Mouse (Mus musculus) forebrain, embryonic 11.5 days (tissue): ENCODE data around the gene Mad2l1. TPM values are rescaled to one million over a fixed set of nuclear protein-coding genes. Genes with fewer than 3 reads are reported as not detected.

Experiments used
- ATAC-seq: fragments of 200-750 bp; cut with Nextera tagmentation; replicated peaks from 2 replicates; pipeline ENCODE4 v1.8.0; 2017; ENCODE audit warnings: moderate TSS enrichment; ENCODE audit not compliant: low FRiP score
- DNase-seq: peaks from one replicate; pipeline ENCODE4 v3.0.0-alpha.2; 2017; ENCODE audit warnings: low spot score
- H3K27ac ChIP-seq: fragments of 300-500 bp; sonication (generic); 2 replicates; pipeline ENCODE4 v1.5.1; 2014; ENCODE audit warnings: low read depth, low read length
- H3K27me3 ChIP-seq: fragments of 300-500 bp; sonication (generic); 2 replicates; pipeline ENCODE4 v1.6.1; 2014; ENCODE audit warnings: mild to moderate bottlenecking, low read length, mixed read lengths; ENCODE audit not compliant: control insufficient read depth, insufficient read depth
- H3K36me3 ChIP-seq: fragments of 300-500 bp; sonication (generic); 2 replicates; pipeline ENCODE4 v1.6.1; 2014; ENCODE audit warnings: mild to moderate bottlenecking, low read length, moderate library complexity, mixed read lengths; ENCODE audit not compliant: control insufficient read depth, insufficient read depth
- H3K4me1 ChIP-seq: fragments of 300-500 bp; sonication (generic); replicated peaks from 2 replicates; pipeline ENCODE4 v1.6.1; 2014; ENCODE audit warnings: low read length, mixed read lengths; ENCODE audit not compliant: control insufficient read depth, insufficient read depth
- H3K4me2 ChIP-seq: fragments of 300-500 bp; sonication (generic); 2 replicates; pipeline ENCODE4 v1.6.1; 2014; ENCODE audit warnings: low read depth, mild to moderate bottlenecking, low read length, moderate library complexity, mixed read lengths; ENCODE audit not compliant: severe bottlenecking
- H3K4me3 ChIP-seq: fragments of 300-500 bp; sonication (generic); 2 replicates; pipeline ENCODE4 v1.5.1; 2014; ENCODE audit warnings: low read depth, low read length
- H3K9ac ChIP-seq: fragments of 300-500 bp; sonication (generic); 2 replicates; pipeline ENCODE4 v1.6.1; 2014; ENCODE audit warnings: low read length
- H3K9me3 ChIP-seq: fragments of 300-500 bp; sonication (generic); 2 replicates; pipeline ENCODE4 v1.6.1; 2016; ENCODE audit warnings: low read length, mixed read lengths; ENCODE audit not compliant: control insufficient read depth
- WGBS: fragments of 180-500 bp; shearing (Covaris S2); extraction: QIAGEN DNeasy Blood & Tissue Kit; methylation state at CpG from one replicate; pipeline ENCODE4 v1.1.7; 2014; 5-methylcytosine and 5-hydroxymethylcytosine counted together
- polyA plus RNA-seq: library from polyadenylated mRNA; unstranded; fragments of >200 nt; fragmentation: Nextera tagmentation; extraction: Ambion mirVana; gene quantifications from 2 replicates; pipeline ENCODE4 v1.2.1, GENCODE M21; 2014

Gene Mad2l1
- 116 and 131 TPM in 2 replicates for polyA plus RNA-seq

DNA sequence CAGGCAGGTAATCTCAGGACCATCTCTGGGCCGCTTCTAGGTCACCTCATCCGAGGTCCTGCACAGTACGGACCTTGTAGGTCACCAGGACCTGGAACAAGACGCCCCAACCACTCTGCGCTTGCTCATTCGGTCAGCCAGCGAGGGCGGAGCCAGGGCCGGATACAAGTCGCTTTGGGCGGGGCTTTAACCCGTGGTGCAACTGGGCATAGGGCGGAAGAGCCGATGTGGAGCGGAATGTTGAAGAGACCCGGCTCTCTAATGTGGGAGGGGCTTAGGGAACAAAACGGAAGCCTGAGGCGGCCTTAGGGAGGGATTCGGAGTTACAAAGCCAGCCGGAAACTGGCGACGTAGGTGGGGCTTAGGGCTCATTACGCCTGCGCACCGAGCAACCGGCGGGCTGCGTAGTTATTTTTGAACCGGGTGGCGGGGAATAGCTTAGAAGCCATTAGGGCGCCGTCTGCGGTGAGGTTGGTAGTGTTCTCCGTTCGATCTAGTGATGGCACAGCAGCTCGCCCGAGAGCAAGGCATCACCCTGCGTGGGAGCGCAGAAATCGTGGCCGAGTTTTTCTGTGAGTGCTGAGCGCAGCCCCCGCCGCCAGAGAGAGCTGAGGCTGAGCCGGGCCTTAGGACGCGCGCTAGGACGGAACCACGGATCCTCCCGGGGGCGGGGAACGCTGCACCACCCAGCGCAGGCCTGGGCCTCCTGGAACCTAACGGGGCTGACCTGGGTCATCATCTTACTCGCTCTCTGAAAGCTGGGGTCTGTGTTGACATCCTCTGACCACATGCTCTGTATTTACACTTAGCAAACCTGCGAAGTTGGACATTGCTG, at the start of gene Mad2l1:
Mad2l1 (plus strand) TSS at position 363 of the 835 bp plus-strand sequence.
- H3K36me3 ChIP-seq = peaks cover 5% of the 10 kb centered on the region; the same call in 1 of the 2 replicates
- DNase-seq (peak; percentile 95), ATAC-seq (peak; percentile 99)
- H3K27me3 ChIP-seq = no peaks in the 10 kb centered on the region
- WGBS = under 1% methylated on average over 57 of the region's 57 CpGs
- peak within 1 kb of the TSS; percentile 79 for H3K9ac ChIP-seq
- peak within 1 kb of the TSS; percentile 70 for H3K4me3 ChIP-seq
- peak within 1 kb of the TSS; percentile 66 for H3K27ac ChIP-seq
- no peaks in the 10 kb centered on the region for H3K9me3 ChIP-seq
- H3K4me2 ChIP-seq = peak within 1 kb of the TSS; percentile 70
- H3K4me1 ChIP-seq = peaks cover 7% of the 10 kb centered on the region; the same call in 1 of the 2 replicates

DNA sequence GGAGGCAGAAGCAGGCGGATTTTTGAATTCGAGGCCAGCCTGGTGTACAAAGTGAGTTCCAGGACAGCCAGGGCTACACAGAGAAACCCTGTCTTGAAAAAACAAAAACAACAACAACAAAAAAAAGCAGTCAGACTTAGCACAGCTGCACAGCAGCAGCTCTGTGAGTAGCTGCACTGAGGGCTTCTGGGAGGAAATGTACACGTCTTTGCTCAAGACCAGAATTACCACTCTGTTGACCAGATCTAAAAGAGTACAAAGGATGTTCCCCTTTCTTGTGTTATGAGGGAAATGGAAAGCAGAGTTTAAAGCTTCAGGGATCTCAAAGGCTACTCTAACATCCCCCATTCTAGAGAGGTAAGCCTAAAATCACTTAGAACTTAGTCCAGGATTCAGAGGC, 41.5 kb upstream of the Mad2l1 start:
- H3K4me3 ChIP-seq = no peak overlapping the region
- H3K9me3 ChIP-seq = no peaks in the 10 kb centered on the region
- no peaks in the 10 kb centered on the region for H3K4me1 ChIP-seq
- WGBS = 83% methylated on average over 3 of the region's 3 CpGs
- ATAC-seq (no peak), DNase-seq (no peak)
- H3K4me2 ChIP-seq = no peak overlapping the region
- H3K36me3 ChIP-seq = no peaks in the 10 kb centered on the region
- H3K27ac ChIP-seq = no peak overlapping the region
- no peaks in the 10 kb centered on the region for H3K27me3 ChIP-seq
- no peak overlapping the region for H3K9ac ChIP-seq

DNA sequence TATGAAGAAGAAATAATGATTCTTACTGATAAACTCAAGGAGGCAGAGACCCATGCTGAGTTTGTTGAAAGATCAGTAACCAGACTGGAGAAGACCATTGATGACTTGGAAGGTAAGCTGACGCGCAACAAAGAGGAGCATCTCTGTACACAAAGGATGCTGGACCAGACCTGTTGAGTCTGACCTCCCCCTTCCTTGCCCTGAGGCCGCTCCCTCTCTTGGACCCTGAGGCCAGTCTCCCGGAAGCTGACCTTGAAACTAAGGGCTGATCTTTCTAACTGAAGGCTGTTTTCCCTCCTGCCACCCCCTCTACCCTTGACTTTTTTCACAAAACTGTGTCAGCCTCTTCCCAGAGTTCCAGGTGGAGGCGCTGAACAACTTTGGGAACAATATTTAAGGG, 18.8 kb upstream of the Mad2l1 start:
- no peaks in the 10 kb centered on the region for H3K36me3 ChIP-seq
- H3K27me3 ChIP-seq = no peaks in the 10 kb centered on the region
- ATAC-seq (no peak), DNase-seq (no peak)
- H3K9ac ChIP-seq = no peak overlapping the region
- H3K27ac ChIP-seq = no peak overlapping the region
- no peaks in the 10 kb centered on the region for H3K4me1 ChIP-seq
- H3K9me3 ChIP-seq = no peaks in the 10 kb centered on the region
- H3K4me3 ChIP-seq = no peak overlapping the region
- no peak overlapping the region for H3K4me2 ChIP-seq
- WGBS = 93% methylated on average over 5 of the region's 5 CpGs

DNA sequence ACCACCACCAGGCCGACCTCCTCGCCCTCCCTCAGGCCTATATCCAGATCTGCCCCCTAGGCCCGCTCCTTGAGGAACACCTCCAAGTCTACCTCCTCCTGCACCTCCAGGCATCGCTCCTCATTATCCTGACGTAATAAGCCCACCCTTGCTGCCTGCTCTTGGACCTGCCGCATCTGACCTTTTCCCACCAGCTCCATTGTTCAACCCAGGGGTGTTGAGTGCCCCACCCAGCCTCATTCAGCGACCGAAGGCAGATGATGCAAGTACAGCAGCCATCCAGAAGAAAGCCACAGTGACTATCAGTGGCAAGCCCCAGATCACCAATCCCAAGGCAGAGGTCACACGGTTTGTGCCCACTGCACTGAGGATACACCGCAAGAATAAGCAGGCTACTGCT, 6.8 kb upstream of the Mad2l1 start:
- no peak overlapping the region for H3K9ac ChIP-seq
- 96% methylated on average over 10 of the region's 10 CpGs for WGBS
- H3K9me3 ChIP-seq = no peaks in the 10 kb centered on the region
- H3K27me3 ChIP-seq = no peaks in the 10 kb centered on the region
- H3K4me1 ChIP-seq = no peaks in the 10 kb centered on the region
- no peaks in the 10 kb centered on the region for H3K36me3 ChIP-seq
- H3K4me3 ChIP-seq = no peak overlapping the region
- no peak for DNase-seq
- no peak overlapping the region for H3K4me2 ChIP-seq
- no peak overlapping the region for H3K27ac ChIP-seq
- ATAC-seq = no peak

DNA sequence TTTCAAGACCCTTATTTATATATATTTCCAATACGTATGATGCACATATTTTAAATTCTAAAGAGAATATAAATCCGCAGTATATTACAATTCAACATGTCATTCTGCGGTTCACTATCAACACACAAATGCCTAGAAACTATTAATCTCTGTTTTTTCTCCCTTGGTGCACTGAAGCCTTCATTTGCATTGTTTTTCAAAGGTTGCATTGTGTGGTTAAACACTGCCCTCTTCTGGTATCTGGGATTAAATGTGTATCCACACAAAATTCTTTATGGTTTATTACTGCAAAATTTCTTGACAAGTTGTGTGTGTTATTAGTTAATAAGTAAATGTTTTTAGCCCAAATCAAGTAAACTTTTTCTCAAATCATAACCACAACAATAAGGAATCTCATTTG, 1.9 kb upstream of the Mad2l1 start:
- WGBS = 40% methylated on average over 3 of the region's 3 CpGs
- Histone ChIP-seq H3K4me1 (peaks cover 7% of the 10 kb centered on the region; the same call in 1 of the 2 replicates), H3K4me2 (no peak overlapping the region), H3K27me3 (no peaks in the 10 kb centered on the region), H3K36me3 (no peaks in the 10 kb centered on the region), H3K27ac (no peak overlapping the region), H3K9me3 (no peaks in the 10 kb centered on the region), H3K9ac (no peak overlapping the region), H3K4me3 (no peak overlapping the region)
- DNase-seq (no peak), ATAC-seq (no peak)

DNA sequence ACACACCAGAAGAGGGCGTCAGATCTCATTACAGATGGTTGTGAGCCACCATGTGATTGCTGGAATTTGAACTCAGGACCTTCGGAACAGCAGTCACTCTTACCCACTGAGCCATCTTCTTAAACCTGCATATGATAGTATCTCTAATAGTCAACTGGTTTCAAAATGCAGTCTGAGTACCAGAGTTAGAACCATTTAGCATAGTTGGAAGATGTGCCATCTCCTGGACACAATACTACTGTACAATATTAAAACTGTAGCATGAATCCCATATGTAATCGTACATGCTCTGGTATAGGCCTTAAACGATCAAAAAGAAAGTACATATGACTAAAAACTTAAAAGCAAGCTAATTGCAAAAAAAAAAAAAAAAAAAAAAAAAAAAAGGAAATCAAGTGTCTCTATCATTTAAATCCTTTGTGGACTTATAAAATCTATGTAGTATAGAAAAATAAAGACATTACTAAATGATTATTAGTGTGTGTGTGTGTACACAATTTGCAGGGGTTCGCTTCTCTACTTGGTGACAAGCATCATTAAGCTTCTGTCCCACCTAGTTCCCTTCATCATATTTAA, 736 bp upstream of the Mad2l1 start:
- Histone ChIP-seq H3K36me3 (peaks cover 4% of the 10 kb centered on the region; the same call in 1 of the 2 replicates), H3K4me3 (peak overlapping the region; percentile 70), H3K4me2 (peak overlapping the region; percentile 58), H3K4me1 (peaks cover 7% of the 10 kb centered on the region; the same call in 1 of the 2 replicates), H3K9ac (peak overlapping the region; percentile 58), H3K27me3 (no peaks in the 10 kb centered on the region), H3K9me3 (no peaks in the 10 kb centered on the region), H3K27ac (peak overlapping the region; percentile 46; the same call in 1 of the 2 replicates)
- no peak for DNase-seq
- ATAC-seq = no peak
- WGBS = 80% methylated on average over 5 of the region's 5 CpGs

DNA sequence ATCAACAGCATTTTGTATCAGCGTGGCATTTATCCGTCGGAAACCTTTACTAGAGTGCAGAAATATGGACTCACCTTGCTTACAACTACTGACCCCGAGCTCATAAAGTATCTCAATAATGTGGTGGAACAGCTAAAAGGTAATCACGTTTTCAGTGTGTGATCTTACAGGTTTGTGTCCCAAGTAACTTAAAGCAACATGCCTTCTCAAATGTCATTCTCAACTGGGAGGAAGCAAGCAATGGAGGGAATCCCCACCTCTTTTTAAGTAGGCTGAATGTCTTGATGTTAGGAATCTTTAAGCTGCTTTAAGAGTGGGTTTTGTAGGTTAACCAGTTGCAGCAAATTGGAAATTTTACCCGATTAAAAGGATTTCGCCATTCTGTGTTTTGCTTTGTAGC, 776 bp downstream of the Mad2l1 start:
- Histone ChIP-seq H3K4me1 (peaks cover 7% of the 10 kb centered on the region; the same call in 1 of the 2 replicates), H3K9me3 (no peaks in the 10 kb centered on the region), H3K27ac (no peak overlapping the region), H3K9ac (peak overlapping the region; percentile 79), H3K36me3 (peaks cover 5% of the 10 kb centered on the region; the same call in 1 of the 2 replicates), H3K4me3 (peak overlapping the region; percentile 70), H3K4me2 (peak overlapping the region; percentile 70), H3K27me3 (no peaks in the 10 kb centered on the region)
- 20% methylated on average over 7 of the region's 7 CpGs for WGBS
- ATAC-seq = no peak
- no peak for DNase-seq

DNA sequence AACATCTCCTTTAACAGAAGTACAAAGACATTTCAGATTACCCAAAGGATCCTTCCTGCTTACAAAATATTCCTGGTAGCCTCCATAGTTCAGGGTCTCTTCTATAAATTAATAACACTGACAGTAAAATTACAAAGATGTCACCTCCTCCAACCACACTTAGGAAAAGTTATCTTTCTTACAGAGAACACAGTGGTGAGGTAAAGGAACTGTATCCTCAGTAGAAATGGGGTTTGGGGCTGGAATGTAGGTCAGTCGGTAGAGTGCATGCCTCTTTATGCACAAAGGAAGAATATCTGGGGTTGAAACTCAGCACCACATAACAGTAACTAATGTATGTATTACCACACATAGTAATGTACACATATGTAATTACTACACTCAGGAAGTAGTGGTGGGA, 24.8 kb downstream of the Mad2l1 start, which contains the start of gene Vmn1r32:
Vmn1r32 (minus strand) TSS at position 101 of the 400 bp plus-strand sequence.
- ATAC-seq (no peak), DNase-seq (no peak)
- H3K4me1 ChIP-seq = no peaks in the 10 kb centered on the region
- no peak within 1 kb of the TSS for H3K27ac ChIP-seq
- 86% methylated on average over 1 of the region's 1 CpGs for WGBS
- no peaks in the 10 kb centered on the region for H3K27me3 ChIP-seq
- no peak within 1 kb of the TSS for H3K4me2 ChIP-seq
- no peaks in the 10 kb centered on the region for H3K36me3 ChIP-seq
- H3K9me3 ChIP-seq = no peaks in the 10 kb centered on the region
- no peak within 1 kb of the TSS for H3K4me3 ChIP-seq
- no peak within 1 kb of the TSS for H3K9ac ChIP-seq
